Mouse (Mus musculus): ENCODE results near the gene Ddc. TPM values are rescaled to one million over a fixed set of nuclear protein-coding genes. Genes with fewer than 3 reads are reported as not detected.

Gene Ddc
- total RNA-seq, 2 experiments from 2014 or later, result 3.9 to 4.2 TPM

DNA sequence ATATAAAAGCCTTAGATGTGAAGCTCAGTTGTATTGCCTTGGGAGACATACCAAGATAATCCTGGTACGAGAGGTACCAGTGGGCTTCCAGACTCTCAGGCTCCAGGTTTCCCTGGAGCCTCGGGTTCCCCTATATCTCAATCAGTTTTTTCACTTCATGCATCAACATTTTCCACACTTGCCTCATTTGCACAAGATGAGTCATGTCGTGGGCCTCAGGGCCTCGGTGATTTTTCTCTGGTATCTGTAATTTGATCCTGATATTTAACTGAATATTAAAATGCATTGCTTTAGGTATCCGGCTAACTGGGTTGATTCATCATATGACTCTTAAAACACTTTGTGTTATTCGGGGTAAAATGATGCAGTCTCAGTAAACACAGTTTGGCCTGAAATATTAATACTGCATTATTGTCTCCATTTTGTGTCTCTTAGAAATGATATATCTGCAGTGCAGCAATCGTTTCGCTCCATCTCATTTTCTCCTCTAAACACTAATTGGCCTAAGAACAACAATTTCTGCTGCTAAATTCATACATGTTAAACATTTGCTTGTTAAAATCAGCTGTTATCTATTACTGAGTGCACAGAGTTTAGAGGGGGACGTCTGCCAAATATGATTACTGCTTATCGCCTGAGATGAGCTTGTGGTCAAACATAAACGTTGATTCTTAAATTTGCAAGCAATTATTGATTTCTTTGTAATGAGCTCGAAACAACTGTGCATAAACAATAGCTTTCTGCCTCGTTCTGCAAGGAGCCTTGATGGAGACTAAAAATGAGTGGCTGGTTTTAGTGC, 48.2 kb downstream of the Ddc start:
- no peak for DNase-seq (ENCODE audit: low spot score in 2 of 2)

DNA sequence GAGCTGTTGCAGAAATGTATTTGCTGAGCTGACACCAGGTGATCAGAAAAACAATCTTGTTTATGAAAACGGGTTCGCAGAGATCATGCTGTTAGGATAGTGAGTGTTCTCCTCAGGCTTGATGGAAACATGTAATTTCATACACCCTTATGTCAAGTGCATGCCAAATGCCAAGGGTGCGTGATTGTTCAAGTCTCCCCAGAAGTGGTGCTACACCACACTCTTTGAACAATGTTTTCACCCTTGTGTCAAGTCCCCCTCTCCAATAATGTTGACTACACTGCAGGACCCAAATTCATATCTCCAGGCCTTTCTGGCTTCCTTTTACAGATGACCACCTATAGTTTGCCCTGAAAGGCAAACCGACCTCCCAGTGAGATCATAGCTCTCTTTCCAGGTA, 49.5 kb downstream of the Ddc start:
- DNase-seq (ENCODE audit: low spot score in 2 of 2), result no peak

DNA sequence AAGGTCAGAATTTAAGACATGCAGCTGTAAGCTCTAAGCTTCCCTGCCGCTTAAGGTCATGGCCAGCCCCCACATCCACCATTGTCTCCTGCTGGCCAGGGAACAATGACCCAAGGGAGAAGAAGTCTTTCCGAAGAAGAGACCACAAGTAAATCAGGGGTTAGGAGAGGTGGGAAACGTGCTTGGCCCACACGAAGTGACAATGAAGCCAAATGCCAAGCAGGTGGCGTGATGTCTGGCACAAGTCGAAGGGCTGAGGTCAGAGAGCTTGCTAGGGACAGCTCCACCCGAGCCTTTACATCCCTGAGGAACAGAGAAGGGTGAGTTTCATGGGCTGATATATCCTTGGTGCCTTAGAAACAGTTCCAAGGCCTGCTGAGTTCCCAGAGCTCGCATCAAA, 52.9 kb downstream of the Ddc start:
- DNase-seq (ENCODE audit: low spot score in 2 of 2), result no peak

- DNase-seq (ENCODE audit: low spot score in 2 of 2), result no peak
Measured at GRCm38 (mm10) chr11:11844367-11844971, 53.5 kb downstream of the Ddc start.

DNA sequence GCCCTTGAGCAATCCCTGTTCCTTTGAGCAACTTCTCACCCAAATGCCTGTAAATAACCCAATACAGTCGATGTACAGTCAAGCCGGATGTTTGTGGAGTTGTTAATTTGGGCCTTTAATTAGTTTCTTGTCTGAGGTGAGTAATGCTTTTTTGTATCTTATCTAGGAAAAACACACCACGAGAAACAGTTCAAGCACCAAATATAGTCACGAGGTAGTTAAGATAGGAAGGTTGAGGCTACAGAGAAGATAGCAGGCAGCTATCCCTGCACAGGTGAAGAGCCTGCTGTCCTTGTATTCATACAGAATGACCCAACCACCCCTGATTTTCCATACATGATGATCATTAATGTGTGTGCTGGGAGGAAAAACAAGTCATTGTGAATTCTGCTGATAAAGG, 56.4 kb downstream of the Ddc start:
- no peak for DNase-seq (ENCODE audit: low spot score in 2 of 2)

DNA sequence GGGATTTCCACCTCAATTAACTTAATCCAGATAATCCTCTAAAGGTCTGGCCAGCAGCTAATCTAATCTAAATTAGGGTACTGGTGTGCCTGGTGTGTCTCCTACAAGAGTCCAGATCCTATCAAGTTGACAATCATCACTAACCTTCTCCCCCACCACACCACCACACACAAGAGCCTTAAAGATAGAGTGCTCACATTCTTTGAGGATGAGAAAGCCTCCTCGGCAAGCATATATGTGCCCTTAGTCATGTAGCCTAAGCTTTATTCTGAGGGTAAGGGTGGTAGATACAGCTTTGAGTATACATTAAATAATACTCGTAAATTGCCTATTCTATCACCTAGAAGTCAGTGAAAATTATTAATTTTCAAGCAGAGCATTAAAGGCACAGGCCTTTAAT, 57.2 kb downstream of the Ddc start:
- DNase-seq (ENCODE audit: low spot score in 2 of 2), result no peak

DNA sequence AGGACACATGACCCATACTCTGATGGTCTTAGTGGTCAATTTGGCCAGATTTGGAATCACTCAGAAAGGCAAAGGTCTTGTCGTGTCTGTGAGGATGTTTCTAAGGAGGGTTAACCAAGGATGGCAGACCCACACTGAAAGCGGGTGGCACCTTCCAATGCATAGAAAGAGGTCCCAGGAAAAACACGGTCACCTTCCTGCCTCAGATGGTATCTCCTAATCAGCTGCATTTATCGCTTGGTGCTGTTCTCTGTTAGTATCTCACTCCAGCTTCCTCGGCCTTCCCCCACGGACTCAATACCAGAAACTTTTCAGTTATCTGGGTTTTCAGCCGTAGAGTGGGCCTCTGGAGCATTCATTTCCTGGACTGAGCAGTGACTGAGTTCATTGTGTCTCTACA, 58.1 kb downstream of the Ddc start:
- no peak for DNase-seq (ENCODE audit: low spot score in 2 of 2)

DNA sequence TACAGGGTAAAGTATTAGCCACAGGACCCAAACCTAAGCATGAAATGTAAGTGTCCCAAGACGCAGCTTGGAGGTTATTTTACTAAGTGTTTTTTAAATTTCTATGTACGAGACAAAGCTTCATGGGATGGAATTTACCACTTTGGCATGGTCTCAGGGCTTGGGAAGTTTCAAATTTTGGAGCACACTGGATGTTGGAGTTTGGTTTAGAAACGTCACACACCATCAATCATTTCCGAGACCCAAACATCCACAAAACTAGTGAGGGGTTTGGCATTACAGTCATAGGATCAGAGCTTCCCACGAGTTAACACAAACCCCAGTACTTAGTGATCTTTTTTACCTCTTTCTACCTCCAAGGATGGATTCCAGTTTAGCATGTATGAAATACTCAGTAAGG, 60.6 kb downstream of the Ddc start:
- no peak for DNase-seq (ENCODE audit: low spot score in 2 of 2)

DNA sequence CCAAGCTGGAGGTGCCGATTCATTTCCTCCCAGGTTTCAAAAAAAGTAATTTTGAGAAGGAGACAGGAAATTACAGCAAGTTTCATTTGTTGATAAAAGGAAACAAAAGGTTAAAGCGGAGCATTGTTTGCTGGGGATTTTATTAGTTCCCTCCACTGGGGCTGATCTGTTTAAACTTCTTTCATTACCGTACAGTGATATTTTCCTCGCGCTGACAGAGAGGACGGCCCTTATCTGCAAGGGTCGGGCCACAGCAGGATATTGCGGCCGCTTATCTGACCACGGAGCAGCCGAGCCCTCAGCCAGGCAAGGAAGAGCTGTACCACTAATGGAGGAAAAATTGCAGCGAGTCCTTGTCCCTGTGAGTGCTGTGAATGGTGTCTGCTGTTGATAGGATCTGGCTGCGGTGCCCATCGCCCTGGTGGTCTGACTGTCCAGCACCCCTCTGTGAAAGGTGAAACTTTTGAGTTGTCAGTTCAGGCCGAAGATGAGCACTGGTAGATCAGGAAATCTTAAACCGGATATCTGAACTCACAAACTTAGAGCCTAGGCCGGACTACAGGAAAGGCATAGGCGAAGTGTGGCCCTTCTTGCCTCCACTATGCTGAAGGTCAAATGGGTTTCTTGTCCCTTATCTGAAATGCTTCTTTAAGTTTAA, 61.1 kb downstream of the Ddc start:
- DNase-seq (ENCODE audit: low spot score in 2 of 2), result no peak

DNA sequence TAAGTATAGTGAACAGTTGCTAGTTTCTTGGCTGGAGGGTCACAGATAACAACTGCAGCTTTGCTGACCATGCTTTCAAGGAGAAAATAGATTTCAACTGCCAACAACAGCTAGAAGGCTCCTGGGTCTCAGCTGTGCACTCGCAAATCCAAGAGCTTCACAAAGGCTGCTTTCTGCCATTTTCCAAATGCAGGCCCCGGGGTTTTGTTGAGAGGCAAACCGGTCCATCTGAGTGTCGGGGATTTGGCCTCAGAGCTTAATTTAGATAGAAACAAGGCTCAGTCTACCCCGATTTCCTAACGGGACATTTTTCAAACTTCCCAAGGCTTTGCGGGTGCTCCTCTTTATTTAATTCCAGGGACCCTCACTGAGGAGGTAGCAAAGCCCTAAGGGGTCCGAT, 61.7 kb downstream of the Ddc start:
- no peak for DNase-seq (ENCODE audit: low spot score in 2 of 2)

- DNase-seq (ENCODE audit: low spot score in 2 of 2), result no peak
Measured at GRCm38 (mm10) chr11:11835791-11836190, 62.2 kb downstream of the Ddc start.

- no peak for DNase-seq (ENCODE audit: low spot score in 2 of 2)
Measured at GRCm38 (mm10) chr11:11835361-11835760, 62.6 kb downstream of the Ddc start.

- no peak for DNase-seq (ENCODE audit: low spot score in 2 of 2)
Measured at GRCm38 (mm10) chr11:11833100-11833499, 64.8 kb downstream of the Ddc start.

GRCm38 (mm10) chr11:11832755-11833084, 65.2 kb downstream of the Ddc start:
- DNase-seq (ENCODE audit: low spot score in 2 of 2), result no peak

DNA sequence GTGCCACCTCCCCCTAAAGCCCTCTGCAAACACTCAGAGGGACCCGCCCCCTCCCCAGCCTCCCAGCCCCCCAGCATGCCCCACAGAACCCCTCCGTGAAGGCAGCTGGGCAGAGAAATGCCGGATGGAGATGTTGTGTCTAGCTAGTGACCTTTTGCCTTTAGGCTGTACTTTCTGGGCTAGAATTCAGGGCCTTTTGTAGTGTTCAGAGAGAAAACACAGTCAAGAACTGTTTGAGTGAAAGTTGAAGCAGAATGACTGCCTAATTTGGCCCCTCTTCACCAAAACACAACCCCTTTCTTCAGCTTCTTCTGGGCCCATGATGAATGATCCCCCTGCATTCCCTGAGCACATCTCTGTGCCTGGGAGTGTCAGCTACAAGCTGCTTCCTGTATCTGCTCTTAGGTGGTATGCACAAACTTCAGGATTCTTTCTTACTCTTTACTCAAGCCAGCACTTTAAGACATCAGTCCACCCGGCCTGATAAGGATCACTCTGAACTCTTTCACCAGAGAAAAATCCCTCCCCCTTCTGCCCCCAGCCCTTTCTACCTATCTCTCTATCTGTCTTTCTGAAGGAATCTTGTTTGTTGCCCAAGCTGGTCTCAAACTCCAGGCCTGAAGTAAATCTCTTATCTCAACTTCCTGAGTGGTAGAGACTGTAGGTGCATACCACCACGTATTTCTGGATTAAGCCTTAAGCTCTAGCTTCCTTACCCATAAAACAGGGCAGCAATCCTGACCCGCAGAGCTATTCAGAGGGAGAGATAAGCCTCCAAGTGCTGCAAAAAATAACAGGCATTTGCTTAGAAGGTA, 65.8 kb downstream of the Ddc start:
- no peak for DNase-seq (ENCODE audit: low spot score in 2 of 2)

DNA sequence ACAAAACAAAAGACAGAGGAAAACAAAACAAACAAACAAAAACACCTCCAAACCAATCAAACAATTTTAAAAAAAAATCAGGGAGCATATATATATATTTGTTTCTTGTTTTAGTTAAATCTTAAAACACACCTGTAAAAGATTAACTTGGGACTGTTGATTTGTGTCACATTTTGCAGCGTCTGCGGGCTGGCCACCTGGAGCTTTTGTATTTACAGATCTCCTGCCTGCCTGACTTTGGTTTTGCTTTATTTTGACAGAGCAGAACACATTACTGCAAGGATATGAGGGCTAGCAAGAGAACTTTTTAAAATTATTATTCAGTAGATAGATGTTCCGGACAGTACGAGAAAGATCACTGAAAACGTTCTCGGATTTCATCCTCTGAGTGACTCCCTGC, 66.4 kb downstream of the Ddc start:
- no peak for DNase-seq (ENCODE audit: low spot score in 2 of 2)

DNA sequence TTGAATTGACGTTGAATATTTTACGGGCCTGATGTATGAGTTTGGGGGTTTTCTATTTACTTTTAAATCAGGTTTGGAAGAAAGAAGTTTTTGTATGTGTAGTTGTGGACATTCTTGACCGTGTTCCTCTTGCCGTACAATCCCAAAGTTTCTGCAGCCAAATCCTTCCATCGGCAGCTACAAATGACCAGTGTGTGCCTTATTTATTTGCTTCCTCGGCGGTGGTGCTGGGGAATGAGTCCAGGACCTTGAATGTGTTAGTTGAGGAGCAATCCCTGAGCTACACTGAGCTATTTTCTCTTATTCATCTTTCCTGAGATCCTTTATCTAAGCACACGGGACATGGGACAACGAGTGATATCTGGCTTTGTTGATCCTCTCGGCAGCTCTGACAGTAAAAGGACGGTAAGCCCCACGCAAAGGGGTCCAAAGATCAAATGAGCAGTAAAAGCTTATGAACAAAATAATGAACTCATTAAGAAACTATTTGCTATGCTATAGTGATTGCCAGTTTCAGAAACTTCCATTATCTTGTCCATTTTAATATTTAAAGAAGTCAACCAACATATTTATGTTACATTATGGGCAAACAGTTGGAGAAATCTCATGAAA, 67.0 kb downstream of the Ddc start:
- DNase-seq (ENCODE audit: low spot score in 2 of 2), result no peak

GRCm38 (mm10) chr11:11829161-11830000, 68.6 kb downstream of the Ddc start:
- DNase-seq (ENCODE audit: low spot score in 2 of 2), result no peak

- no peak for DNase-seq (ENCODE audit: low spot score in 2 of 2)
Measured at GRCm38 (mm10) chr11:11828761-11829160, 69.2 kb downstream of the Ddc start.

GRCm38 (mm10) chr11:11828251-11828650, 69.7 kb downstream of the Ddc start:
- no peak for DNase-seq (ENCODE audit: low spot score in 2 of 2)
